Mouse (Mus musculus): ENCODE measurements around the gene Pard3.
A peak's percentile ranks its signal among the peaks of the same experiment; 100 is the strongest.

Gene Pard3

GRCm38 (mm10) chr8:127368347-127368746 is 304.7 kb downstream of the Pard3 start:
- peak in 1 of 2 experiments; percentile 8 for DNase-seq

- DNase-seq, result no peak
These were observed 307.7 kb downstream of the Pard3 start for GRCm38 (mm10) chr8:127371326-127371949.

- DNase-seq, result no peak
These were observed 314.1 kb downstream of the Pard3 start for GRCm38 (mm10) chr8:127377775-127378174.

GRCm38 (mm10) chr8:127378994-127379858 is 315.5 kb downstream of the Pard3 start:
- DNase-seq, result no peak

GRCm38 (mm10) chr8:127381259-127381658 is 317.6 kb downstream of the Pard3 start:
- DNase-seq, result no peak

GRCm38 (mm10) chr8:127392700-127393099 is 329.0 kb downstream of the Pard3 start:
- no peak for DNase-seq

GRCm38 (mm10) chr8:127395488-127395887 is 331.8 kb downstream of the Pard3 start:
- DNase-seq, result no peak

- peak; percentile 5 to 21 for DNase-seq
These were observed 342.1 kb downstream of the Pard3 start for GRCm38 (mm10) chr8:127405815-127406214.

GRCm38 (mm10) chr8:127410606-127411005 is 346.9 kb downstream of the Pard3 start:
- no peak for DNase-seq

GRCm38 (mm10) chr8:127411190-127411848 is 347.6 kb downstream of the Pard3 start:
- no peak for DNase-seq

GRCm38 (mm10) chr8:127423021-127423420 is 359.3 kb downstream of the Pard3 start:
- DNase-seq, result no peak

- no peak for DNase-seq
These were observed 360.7 kb downstream of the Pard3 start for GRCm38 (mm10) chr8:127424211-127424916.

- no peak for DNase-seq
These were observed 363.2 kb downstream of the Pard3 start for GRCm38 (mm10) chr8:127426857-127427256.

- DNase-seq, result no peak
These were observed 364.3 kb downstream of the Pard3 start for GRCm38 (mm10) chr8:127428004-127428403.

- no peak for DNase-seq
These were observed 367.5 kb downstream of the Pard3 start for GRCm38 (mm10) chr8:127431236-127431635.

GRCm38 (mm10) chr8:127435975-127436374 is 372.3 kb downstream of the Pard3 start:
- DNase-seq, result no peak

GRCm38 (mm10) chr8:127437613-127438235 is 374.0 kb downstream of the Pard3 start:
- no peak for DNase-seq

GRCm38 (mm10) chr8:127438625-127439391 is 375.1 kb downstream of the Pard3 start:
- DNase-seq, result peak; percentile 53 to 71

- DNase-seq, result peak; percentile 23 to 39
These were observed 375.9 kb downstream of the Pard3 start for GRCm38 (mm10) chr8:127439392-127440160.

GRCm38 (mm10) chr8:127440161-127440833 is 376.6 kb downstream of the Pard3 start:
- peak in 1 of 2 experiments; percentile 12 for DNase-seq
